Mouse (Mus musculus) right cerebral cortex, postnatal 10 days (tissue): Measurements from ENCODE around the gene Gm17349.
"Not testable (repeated sequence)": the region's sequence is repeated elsewhere in the genome, so short reads cannot be mapped to it uniquely, and the experiment has no call there.

Experiments
- DNase-seq, 2 experiments: peaks; one replicate each; pipeline ENCODE4 v3.0.0; 2021; ENCODE audit warnings: low spot score in 2 of 2

The Gm17349 gene

DNA sequence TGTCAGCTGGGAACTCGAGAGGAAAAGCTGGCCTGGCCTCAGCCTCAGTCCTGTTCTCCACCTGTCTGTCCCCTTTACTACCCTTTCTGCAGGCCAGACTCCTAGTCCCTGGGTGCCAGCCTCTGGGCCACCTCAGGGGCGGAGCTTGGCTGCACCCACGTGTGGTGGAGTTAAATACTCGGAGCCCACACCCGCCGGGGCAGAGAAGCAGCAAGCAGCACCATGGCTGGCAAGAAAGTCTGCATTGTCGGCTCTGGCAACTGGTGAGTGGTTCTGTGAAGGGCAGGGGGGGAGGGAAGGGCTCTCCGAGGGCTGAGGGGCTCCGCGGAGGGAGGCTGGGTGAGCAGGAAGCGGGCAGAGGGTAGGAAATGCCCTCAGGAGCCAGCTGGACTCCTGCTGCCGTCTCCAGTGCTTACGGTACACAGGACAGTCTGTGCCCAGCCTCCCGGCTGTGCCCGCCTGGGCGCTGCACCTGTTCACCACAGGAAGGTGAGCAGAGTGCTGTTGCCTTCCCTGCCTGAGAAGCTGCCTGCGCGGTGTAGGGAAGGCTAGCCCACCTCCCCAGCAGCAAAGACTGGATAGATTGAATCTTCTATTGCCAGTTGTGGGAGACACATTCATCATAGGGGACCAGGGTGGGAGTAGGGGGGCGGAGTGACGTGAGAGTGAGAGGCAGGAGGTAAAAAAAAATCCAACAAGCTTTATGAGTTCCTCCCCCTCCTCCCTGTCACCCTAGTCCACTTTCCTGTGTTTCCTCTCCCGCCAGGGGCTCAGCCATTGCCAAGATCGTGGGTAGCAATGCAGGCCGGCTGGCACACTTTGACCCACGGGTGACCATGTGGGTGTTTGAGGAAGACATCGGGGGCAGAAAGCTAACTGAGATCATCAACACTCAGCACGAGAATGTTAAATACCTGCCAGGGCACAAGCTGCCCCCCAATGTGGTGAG is 12.4 kb upstream of the Gm17349 start, which contains the start of gene Gpd1:
Gene Gpd1 (plus strand): TSS at position 130 of the 949 bp plus-strand sequence.
- peak; percentile 73 to 74 for DNase-seq

DNA sequence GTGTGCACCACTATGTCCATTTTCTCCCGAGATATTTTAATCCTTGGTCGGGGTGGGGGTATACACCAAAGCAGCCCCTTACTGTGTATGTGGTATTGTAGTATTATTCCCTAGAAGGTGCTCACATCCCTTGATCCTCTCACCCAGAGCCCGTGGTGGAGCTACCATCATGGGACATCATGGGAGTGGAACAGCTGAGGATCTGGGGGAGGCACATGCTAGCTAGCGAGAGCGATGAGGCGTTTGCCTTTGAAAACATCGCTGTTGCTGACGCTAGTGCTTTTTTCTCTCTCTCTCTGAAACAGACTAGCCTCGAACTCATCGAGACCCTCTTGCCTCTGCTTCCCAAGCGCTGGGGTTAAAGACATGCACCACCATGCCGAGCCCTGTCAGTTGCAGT is 11.5 kb upstream of the Gm17349 start:
- no peak for DNase-seq

DNA sequence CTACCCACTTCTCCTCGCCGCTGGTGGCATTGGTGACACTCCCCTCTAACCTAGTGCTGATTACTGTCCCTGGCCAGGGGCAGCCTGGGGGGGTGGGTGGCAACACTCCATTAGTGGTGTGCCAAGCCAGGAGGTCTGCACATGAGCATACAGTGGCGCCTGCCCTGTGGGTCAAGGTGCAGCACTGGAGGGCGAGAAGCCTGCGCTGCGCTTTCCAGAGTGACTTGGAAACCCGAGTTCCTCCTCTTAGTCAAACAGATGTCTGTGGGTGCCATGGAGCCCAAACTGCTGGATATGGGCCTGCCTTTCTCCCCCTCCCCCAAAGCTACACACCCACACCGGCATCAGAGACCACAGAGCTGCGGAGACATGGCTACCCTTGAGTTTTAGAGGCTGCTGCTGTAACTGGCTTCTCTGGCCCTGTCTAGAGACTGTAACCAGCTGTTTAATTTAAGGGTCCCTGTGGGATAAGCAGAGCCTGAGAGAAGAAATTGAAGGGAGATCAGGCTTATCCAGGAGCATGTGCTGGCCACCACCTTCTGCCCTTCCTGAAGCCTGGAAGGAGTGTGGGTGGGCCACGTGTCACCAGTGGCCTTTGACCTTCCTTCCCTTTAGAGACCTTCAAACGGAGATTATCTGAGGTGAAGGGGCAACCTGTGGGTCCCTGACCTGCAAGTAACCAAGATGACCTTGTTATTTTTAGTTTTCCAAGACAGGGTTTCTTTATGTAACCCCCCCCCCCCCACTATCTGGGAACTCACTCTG is 10.9 kb upstream of the Gm17349 start:
- DNase-seq = no peak

DNA sequence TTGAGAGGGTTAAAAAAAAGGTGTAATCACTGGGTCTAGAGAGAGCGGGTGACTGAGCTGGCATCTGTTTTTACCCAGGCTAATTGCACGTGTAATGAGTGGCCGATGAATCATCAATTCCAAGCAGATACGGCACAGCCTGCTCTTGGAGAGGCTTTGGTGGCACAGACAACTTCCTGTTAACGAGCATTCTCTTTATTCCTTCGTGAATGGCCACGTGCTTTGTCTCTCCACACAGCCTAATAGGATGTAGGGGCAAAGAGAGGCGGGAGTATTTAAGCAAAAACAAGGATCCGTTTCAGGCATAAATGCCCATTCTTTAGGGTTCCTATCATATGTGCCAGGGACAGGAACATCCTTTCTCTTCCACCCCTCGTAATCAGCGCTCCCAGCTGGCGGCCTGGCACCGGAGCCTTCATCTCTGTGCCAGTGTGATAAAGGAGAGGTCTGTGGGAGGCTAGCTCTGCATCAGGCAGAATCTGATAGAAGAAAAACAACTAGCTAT is 10.1 kb upstream of the Gm17349 start:
- DNase-seq = peak; percentile 85

DNA sequence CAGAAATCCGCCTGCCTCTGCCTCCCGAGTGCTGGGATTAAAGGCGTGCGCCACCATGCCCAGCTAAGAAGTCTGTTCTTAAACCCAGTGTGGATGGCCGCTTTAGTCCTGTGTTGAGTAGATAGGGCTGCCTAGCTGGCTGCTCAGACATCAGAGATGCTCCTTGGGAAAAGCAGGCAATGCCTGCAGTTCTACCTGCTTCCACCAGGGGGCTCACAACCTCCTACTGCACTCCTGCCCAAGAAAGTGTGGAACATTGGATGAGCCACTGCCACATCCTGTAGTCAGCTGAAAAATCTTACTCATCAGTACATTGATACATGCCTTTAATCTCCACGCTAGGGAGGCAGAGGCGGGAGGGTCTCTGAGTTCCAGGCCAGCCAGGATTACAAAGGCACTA is 9.6 kb upstream of the Gm17349 start:
- peak; percentile 90 to 91 for DNase-seq

DNA sequence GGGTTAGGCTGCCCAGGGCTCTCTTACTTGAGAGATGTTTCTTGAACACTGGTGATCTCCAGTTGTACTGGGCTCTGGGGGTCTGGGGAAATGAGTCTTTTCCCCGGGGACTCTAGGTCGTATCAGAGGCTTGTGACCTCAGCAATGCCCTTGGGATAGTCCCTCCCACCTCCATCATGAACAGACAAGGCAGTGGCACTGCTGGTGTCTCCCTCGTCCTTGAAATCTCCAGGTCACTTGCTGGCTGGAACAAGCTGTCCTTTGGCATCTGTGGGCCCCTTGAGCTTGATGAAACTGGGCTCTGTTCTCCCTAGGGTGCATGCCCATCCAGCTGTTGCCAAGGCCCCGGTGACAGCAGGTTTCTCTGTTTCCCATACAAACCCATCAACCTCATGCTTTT is 8.9 kb upstream of the Gm17349 start:
- no peak for DNase-seq

DNA sequence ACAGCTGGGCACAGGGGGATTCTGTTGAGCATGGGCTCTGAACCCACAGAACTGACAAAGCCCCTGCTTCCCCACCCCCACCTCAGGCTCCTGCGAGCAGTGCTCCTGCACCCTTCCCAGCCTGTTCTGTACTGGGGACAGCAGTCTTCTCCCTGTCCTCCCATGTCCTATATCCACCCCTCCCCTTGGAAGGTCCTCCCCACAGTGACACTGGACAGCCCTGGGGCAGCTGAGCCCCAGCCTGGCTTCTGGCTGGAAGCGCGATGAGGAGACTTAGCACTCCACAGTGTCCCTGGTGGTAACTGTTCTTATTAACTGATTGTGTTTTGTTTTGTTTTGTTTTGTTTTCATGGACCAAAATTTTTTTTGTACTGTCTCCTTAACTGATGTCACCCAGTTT is 8.3 kb upstream of the Gm17349 start:
- DNase-seq = no peak

DNA sequence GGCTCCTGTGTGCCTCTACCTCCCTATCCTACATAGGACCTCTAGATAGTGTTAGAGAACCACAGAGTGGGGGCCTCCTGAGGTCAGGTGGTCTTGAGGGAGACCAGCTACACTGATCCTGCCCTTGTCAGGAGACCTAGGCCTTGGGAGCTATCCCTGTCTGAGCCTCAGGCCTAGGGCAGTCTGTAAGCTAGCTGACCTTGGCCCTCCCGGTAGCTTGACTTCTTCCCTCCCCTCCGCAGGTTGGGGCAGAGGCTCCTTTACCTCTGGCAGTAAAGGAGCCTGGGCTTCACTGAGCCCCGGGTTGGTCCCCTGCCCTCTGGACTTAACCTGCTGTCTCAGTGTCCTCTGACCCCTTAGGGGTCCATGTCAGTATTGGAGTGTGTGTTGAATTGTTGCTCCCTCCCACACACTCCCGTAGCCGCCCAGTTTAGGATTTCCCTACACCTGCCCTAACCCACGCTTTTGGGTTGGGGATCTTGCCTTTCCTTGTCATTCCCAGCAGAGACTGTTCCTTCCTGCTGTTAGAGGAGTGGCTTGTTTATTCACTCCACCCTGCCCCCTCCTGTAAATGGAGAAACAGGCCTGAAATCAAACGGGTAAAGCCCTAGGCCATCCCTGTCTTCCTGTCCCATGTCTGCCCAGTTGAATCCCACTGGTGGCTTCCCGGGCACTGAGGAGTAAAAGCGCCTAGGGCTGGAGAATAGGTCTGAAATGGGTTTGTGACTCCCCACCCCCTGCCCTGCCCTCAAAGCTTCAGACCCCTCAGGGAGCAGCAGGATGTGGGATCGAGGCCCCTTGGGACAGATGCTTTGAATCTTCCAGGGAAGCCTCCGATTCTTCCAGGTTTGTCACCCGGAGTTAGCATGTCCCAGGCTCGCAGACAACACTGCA is 7.6 kb upstream of the Gm17349 start:
- peak in 1 of 2 experiments; percentile 22 for DNase-seq

DNA sequence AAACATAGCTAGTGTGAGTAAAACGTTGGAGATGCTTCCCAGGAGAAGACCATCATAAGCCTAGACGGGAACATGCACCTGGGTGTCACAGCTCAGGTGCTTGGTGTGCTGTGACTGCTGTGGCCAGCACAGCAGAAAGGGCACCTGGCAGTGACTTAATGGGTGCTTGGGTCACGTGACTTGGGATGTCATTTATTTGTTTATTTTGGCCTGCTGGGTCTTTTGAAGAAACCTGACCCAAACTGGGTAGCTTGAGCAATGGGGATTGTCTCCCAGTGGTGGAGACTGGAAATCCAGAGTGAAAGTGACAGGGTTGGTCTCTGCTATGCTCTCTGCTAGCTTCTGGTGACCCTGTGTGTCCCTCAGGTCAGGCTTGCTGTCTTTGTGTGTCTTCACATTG is 6.2 kb upstream of the Gm17349 start:
- no peak for DNase-seq

DNA sequence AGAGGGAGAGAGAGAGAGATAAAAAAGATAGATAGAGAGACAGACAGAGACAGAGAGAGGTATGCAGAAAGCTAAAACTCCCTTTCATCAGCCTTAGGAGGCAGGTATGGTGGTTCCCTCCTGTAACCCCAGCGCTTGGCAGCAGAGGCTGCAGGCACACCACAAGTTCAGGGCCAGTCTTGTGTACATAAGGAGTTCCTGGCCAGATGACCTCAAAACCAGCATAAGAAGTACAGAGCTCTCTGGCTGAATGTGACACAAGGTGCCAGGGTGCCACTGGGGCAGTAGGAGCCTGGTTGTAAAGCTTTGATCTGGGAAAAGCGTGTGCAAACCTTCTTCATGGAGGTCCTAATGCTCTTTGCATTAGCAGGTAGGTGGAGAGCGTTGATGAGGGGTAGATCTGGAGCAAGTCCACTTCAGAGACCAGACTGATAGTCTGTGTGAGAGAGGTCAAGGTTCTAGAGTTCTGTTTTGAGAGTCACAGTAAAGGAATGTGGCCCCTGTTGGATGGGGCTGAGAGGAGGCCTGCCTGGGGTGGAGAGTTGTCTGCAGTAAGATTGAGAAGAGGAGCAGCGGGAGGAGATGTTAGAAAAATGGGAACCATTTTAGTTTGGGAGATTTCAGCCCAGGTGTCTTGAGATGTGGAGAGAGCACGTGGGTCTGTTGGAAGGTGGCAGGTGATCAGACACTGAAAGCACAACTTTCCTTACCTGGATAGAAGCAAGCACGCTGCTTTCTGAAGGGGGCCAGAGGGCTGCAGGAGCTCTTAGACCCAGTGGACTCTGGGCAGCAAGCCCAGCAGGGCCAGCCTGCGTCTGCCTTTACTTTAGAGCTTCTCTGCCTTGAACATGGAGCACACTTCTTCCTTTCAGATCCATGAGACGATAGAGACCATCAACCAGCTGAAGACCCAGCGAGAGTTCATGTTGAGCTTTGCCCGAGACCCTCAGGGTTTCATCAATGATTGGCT is 5.2 kb upstream of the Gm17349 start:
- DNase-seq = no peak

DNA sequence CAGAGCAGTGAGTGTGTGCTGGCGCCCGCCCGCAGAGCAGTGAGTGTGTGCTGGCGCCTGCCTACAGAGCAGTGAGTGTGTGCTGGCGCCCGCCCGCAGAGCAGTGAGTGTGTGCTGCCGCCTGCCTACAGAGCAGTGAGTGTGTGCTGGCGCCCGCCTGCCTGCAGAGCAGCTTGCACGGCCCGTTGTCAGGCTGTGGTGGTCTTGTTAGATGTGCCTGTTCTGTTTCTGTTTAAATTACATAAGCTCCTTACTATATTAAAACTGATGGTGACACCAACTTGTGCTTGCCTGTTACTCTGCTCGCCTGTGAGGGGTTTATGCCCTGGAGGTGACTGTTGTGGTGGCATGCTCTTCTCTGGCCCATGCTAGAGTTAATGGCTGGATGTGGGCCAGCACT is 2.9 kb upstream of the Gm17349 start:
- DNase-seq = no peak

DNA sequence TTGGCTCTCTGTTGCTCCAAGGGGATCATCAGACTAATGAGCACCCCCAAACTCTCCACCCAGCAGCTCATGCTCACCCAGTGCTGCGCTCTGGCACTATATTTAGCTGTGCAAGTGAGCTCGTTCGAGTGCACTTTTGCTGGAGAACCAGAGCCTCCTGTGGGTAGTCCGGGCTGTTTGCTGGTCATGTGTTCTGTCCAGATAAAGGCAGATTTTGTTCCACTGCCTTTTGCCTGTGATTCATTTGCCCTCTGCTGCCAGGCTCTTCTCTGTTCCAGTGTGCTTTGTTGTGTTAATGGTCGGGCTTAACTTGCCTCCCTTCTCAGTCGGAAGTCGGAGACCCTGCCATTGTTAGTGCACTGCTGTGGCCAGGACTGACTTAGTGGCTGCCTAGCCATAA is 409 bp downstream of the Gm17349 start:
- DNase-seq = peak; percentile 33 to 49

DNA sequence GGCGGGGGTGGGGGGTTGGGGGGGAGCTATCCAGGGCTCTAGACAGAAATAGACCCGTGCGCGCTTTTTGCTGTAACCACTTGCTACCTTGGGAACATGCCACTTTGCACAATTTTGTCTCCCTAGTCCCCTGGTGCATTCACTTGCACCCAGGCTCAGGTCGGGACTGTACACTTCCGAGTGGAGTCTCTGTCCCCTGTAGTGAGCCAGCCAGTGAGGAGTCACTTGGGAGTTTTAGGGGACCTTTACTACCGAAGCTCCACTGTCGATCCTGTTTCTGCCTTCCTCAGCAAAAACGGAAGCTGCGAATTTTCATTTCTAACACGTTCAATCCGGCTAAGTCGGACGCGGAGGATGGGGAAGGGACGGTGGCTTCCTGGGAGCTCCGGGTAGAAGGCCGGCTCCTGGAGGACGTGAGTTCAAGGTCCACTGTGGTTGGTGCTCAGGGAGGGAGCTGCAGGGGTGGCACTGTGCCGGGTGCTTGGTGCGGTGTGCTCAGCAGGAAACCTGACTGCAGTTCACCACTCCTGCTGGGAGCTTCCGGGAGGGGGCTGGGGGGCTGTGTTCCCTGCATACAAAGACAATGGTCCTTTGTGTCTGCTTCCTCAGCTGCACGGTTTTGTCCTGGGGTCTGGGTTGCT is 1.1 kb downstream of the Gm17349 start:
- DNase-seq = peak; percentile 49 to 65

DNA sequence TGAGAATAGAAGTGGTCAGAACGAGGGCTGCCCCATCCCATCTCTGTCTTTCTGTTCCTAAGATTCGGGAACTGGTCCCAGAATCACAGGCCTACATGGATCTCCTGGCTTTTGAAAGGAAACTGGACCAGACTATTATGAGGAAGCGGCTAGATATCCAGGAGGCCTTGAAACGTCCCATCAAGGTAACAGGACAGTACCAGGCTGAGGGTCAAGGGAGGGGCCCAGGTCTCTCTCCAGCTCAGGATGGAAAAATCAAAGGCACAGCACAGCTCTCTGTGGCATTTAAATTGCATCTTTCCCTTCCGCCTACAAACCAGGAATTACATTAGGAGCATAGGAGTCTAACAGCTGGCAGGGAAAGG is 1.6 kb downstream of the Gm17349 start:
- no peak for DNase-seq

DNA sequence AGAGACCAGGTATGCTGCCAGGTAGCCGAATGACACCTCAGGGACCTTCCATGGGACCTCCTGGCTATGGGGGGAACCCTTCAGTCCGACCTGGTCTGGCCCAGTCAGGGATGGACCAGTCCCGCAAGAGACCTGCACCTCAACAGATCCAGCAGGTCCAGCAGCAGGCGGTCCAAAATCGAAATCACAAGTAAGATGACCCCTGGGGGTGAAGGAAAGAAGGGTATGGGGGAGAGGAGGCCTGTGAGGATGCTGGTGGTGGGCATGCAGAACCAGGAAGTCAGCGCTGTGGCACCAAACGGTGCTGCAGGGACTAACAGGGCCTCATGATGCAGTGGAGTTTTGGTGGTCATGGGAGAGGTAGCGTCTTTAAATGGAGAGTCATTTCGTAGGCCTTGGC is 2.2 kb downstream of the Gm17349 start:
- peak; percentile 25 to 62 for DNase-seq

DNA sequence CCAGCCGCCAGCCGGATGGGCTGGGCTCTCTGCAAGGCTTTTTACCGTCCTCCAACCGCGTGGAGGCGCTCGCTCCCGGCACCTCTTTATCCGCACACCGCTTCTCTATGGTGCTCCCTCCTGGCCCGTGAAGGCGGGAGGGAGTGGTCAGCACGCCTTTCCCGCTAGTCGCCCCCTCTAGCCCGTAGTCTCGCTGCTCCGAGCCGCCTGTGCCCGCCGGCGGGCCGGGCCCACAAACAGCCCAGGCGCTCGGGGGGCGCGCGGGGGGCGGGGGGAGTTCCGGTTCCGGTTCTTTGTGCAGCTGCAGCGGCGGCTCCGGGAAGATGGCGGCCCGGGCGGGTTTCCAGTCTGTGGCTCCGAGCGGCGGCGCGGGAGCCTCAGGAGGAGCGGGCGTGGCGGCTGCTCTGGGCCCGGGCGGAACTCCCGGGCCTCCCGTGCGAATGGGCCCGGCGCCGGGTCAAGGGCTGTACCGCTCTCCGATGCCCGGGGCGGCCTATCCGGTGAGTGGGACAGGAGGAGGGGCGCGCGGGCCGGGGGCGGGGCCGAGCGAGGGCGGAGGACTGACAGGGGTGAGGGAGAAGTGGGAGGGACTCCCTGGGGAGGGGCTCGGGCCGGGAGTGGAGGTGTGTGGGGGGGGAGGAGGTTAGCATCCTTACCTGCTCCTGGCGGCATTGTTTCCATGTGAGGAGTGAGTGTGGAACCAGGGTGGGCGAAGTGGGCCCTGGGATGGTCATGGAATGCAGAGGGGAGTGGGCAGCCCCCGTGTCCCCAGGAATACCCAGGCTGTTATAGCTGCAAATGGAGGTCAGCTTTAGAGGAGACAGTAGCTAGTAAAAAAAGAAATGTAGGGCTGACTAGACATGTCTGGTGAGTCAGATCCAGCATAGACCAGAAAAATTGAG is 3.0 kb downstream of the Gm17349 start, which contains the start of gene Smarcd1:
Gene Smarcd1 (plus strand): TSS at position 131 of the 902 bp plus-strand sequence.
- peak; percentile 97 to 98 for DNase-seq

DNA sequence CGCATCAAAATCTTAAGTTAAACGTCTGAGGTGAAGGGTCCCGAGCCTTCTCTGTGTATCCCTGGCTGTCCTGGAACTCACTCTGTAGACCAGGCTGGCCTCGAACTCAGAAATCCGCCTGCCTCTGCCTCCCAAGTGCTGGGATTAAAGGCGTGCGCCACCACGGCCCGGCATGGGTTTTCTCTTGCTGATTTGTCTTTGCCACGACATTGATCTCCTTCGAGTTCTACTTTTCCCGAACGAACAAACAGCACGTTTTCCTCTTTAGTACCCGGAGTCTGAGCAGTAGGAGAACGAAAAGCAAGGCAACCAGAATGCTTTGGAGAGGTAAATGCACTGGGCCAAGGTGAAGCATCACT is 3.7 kb downstream of the Gm17349 start:
- DNase-seq = not testable (repeated sequence)

DNA sequence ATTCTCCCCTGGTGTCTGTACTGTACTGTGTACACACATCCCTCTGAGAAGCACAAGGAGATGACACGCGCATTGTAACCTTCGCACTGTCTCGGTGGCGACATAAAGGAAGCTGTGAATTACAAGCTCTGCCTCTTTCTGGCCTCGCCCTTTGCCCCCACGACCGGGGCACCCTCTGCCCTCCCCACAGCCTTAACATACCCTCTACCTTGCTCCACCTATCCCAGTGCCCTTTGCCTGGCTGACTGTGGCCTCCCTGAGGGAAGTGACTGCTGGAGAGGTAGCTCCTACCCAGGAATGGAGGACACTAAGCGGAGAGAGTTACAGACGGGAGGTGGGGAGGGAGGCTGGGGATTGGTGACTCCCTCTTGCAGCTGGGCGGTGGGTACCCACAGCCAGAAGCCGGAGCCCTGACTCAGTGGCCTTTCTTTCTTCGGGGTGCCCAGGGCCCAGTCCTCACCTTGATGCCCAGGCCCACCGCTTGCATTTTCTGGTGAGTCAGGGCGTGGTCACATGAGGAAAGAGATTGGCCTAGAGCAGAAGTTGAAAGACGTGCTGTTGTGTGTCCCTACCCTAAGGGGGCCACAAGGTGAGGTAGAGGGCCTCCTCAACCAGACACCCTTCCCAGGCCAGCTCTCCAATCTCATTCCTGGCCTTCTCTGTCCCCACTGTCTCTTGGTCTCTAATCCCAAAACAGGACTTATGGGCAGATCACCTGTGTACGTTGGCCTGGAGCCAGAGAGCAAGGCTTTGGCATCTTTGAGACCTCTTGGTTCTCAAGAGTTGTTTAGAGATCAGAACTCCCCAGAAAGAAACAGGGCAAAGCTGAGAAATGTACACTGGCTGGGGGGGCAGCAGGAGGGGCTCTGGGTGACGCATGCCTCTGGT is 4.8 kb downstream of the Gm17349 start:
- DNase-seq = peak in 1 of 2 experiments; percentile 64
